Mouse (Mus musculus): ENCODE results near the gene Lipc.

The Lipc gene

GRCm38 (mm10) chr9:70952126-70952525 lies at the start of gene Lipc:
TSS of gene Lipc (minus strand) at chr9:70952226.
- DNase-seq: no peak

- DNase-seq: no peak
Observed at GRCm38 (mm10) chr9:70999161-70999560, 47.1 kb upstream of the Lipc start.

- no peak for DNase-seq
Observed at GRCm38 (mm10) chr9:70998719-70999118, 46.7 kb upstream of the Lipc start.

GRCm38 (mm10) chr9:70993326-70993725 lies 41.3 kb upstream of the Lipc start:
- DNase-seq: no peak

GRCm38 (mm10) chr9:70991401-70991800 lies 39.4 kb upstream of the Lipc start:
- DNase-seq: no peak

GRCm38 (mm10) chr9:70987210-70987609 lies 35.2 kb upstream of the Lipc start:
- DNase-seq: no peak

- no peak for DNase-seq
Observed at GRCm38 (mm10) chr9:70982991-70983480, 31.0 kb upstream of the Lipc start.

GRCm38 (mm10) chr9:70981721-70982120 lies 29.7 kb upstream of the Lipc start:
- no peak for DNase-seq

- DNase-seq: no peak
Observed at GRCm38 (mm10) chr9:70979641-70980040, 27.6 kb upstream of the Lipc start.

GRCm38 (mm10) chr9:70979171-70979570 lies 27.1 kb upstream of the Lipc start:
- DNase-seq: no peak

GRCm38 (mm10) chr9:70977392-70977791 lies 25.4 kb upstream of the Lipc start:
- DNase-seq: no peak

GRCm38 (mm10) chr9:70975921-70976320 lies 23.9 kb upstream of the Lipc start:
- DNase-seq: no peak

GRCm38 (mm10) chr9:70973286-70973685 lies 21.3 kb upstream of the Lipc start:
- no peak for DNase-seq

- DNase-seq: no peak
Observed at GRCm38 (mm10) chr9:70969244-70969643, 17.2 kb upstream of the Lipc start.

- DNase-seq: no peak
Observed at GRCm38 (mm10) chr9:70965999-70966994, 14.3 kb upstream of the Lipc start.

GRCm38 (mm10) chr9:70965422-70965821 lies 13.4 kb upstream of the Lipc start:
- no peak for DNase-seq

- no peak for DNase-seq
Observed at GRCm38 (mm10) chr9:70965011-70965410, 13.0 kb upstream of the Lipc start.

- no peak for DNase-seq
Observed at GRCm38 (mm10) chr9:70963461-70963891, 11.4 kb upstream of the Lipc start.

GRCm38 (mm10) chr9:70962781-70963455 lies 10.9 kb upstream of the Lipc start:
- DNase-seq: no peak

GRCm38 (mm10) chr9:70960301-70960700 lies 8.3 kb upstream of the Lipc start:
- DNase-seq: no peak

- DNase-seq: no peak
Observed at GRCm38 (mm10) chr9:70959866-70960265, 7.8 kb upstream of the Lipc start.

- no peak for DNase-seq
Observed at GRCm38 (mm10) chr9:70959447-70959846, 7.4 kb upstream of the Lipc start.

- DNase-seq: no peak
Observed at GRCm38 (mm10) chr9:70958381-70958780, 6.4 kb upstream of the Lipc start.

- no peak for DNase-seq
Observed at GRCm38 (mm10) chr9:70957717-70958116, 5.7 kb upstream of the Lipc start.

All from spleen, adult 18-20 months (tissue).